Mouse (Mus musculus) thymus, postnatal 0 days (tissue): ENCODE data around the gene Acss1. TPM values are rescaled to one million over a fixed set of nuclear protein-coding genes. Genes with fewer than 3 reads are reported as not detected.

Experiments used
- DNase-seq: peaks from one replicate; pipeline ENCODE4 v3.0.0-alpha.2; 2015; ENCODE audit warnings: low spot score
- polyA plus RNA-seq: library from polyadenylated mRNA; unstranded; fragments of >200 nt; fragmentation: Nextera tagmentation; extraction: Ambion mirVana; gene quantifications from 2 replicates; pipeline ENCODE4 v1.2.1, GENCODE M21; 2015

The Acss1 gene
- polyA plus RNA-seq, 1 experiment from 2014 or later = 25.3 TPM

DNA sequence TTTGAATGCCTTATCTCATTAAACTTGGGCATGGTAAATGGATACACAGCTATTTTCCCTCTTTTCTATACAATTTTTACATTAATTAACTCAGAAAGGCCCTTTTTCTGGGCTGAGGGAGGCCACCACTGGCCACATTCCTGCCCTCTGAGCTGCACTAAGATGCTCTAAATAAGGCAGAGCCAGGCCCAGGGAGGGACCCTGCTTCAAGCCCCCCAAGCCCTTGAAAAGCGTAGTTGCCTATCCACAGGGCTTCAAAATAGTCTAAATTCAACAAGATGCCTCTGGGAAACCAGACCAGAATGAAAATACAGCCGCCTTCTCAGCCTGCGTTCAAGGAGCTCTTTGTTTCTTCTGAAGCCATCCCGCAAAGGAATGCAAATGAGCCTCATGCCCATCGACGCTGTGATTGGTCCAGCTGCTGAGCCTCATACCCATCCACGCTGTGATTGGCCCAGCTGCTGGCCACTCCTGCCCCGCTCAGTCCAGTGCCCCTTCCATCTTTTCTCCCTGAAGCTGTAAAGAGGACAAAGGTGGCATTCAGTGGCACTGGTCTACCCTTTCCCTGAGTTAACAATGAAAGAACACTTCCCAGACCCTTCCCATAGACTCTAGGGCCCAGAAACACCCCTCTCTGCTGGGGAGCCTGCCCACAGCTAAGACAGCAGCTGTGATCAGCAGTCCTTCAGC lies 24.4 kb downstream of the Acss1 start:
- no peak for DNase-seq

- no peak for DNase-seq
Measured at GRCm38 (mm10) chr2:150643166-150643565, 25.1 kb downstream of the Acss1 start.

DNA sequence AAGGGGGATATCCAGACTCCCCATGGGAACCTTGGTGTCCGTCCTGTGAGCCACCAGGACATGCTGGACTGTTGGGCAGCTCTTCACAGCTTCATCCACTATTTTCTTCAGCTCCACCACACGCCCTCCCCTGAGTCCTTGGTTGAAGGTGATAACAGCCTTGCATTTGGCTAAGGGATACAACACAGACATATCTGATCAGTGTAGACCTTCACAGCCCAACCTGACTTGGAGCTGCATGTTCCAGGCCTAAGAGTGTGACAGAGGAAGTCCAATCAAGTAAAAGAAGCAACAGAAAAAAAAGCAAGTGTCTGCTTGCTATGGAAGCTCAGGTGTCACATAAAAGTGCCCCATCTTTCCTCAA lies 29.9 kb downstream of the Acss1 start:
- DNase-seq = no peak

GRCm38 (mm10) chr2:150637702-150638369 lies 30.5 kb downstream of the Acss1 start:
- DNase-seq = no peak

DNA sequence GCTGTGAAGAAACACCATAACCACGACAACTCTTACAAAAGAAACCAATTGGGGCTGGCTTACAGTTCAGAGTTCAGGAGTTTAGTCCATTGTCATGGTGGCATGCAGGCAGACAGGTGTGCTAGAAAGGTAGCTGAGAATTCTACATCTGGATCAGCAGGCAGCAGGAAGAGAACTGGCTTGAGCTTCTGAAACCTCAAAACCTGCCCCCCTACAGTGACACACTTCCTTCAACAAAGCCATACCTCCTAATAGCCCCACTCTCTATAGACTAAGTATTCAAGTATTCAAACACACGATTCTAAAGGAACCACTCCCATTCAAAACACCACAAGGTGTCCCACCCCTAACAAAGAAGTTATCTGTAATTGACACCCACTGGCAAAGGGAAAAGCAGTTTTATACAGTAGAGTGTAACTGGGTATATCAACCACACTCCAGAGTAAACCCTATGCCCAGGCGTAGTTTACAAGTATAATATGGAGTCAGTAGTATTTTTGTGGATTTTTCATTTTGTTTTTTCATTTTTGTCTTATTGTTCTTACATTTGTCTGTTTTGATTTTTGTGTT lies 32.3 kb downstream of the Acss1 start:
- DNase-seq = no peak

GRCm38 (mm10) chr2:150629255-150629654 lies 39.0 kb downstream of the Acss1 start:
- no peak for DNase-seq

DNA sequence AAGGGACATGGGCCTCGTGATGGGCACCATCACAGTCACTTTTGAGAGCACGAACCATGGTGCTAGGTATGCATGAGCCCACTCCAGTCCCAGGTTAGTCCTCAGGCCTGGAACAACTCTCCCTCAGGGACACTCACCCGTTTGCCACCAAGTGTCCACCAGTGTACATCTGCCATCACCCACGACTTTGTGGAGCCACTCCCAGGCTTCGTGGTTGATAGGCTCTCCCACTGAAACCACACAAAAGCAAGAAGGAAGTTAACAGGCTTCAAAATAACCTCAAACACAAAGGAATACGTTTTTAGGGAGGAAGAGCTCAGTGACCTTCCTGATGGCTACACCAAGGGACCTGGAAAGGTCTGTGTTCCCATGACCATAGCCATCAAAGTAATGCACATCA lies 41.2 kb downstream of the Acss1 start:
- DNase-seq = no peak

DNA sequence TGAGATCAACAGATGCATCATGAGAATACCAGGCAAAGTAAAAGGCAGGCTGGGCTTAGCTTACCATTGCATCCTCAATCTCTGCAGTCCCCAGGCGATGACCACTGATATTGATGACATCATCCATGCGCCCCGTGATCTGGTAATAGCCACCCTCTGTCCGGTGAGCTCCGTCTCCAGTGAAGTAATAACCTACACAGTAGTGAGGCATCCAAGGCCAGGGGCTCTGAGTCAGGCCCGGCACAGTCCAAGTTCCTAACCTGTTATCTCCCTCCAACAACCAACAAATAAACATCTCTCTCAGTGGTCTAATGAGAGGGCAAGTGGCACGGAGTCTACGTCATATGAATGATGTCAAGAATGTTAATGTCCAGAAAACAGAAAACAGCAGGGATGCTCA lies 43.4 kb downstream of the Acss1 start:
- DNase-seq = no peak

GRCm38 (mm10) chr2:150623957-150624356 lies 44.3 kb downstream of the Acss1 start:
- no peak for DNase-seq

DNA sequence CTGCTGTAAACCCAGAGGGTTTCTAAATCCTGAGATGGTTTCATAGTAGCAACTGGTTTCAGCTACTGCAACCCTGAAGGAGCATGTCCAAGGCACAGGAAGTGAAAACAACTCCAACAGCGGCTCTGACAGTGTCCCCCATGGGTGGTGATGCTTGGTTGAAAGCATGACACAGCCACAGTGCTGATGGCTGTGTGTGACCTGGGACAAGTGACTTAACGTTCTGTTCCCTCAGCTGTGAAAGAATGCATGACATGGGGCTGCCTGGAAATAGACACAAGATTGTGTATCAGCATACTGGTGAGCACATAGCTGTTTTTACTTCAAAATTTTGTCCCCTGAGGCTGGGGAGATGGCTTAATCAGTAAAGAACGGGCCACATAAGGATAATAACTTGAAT lies 46.6 kb downstream of the Acss1 start:
- DNase-seq = no peak

- DNase-seq = no peak
Measured at GRCm38 (mm10) chr2:150610097-150610496, 58.2 kb downstream of the Acss1 start.

DNA sequence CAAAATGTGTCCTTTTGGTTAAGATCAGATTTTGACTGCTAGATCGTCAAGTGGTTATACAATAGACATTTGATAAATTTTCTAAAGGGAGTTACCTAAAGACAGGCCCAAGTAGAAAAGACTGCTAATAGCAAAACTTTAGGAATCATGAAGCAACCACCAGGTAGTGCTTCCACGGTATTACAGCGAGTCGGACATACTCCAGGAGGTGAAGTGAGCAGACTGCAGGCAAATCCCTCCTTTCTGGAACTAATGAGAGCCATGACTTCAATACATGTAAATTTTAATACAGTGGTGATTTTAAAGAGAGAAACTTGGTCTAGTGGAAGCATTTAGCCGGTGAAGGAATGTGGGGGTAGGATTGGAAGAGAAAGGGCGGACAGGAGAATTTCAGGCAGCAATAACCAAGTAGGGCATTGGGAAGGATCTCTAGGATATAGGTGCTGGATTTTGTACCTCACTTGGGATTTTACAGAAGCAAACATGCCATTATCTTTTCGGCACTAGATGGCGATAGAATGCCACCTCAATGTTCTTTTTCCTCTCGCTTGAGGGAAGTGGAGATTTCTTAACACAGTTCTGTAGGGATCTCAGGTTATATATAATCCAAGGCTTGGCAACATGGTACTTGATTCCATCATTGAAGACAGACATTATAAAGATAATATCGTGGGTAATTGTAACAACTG lies 59.3 kb downstream of the Acss1 start:
- peak; percentile 73 for DNase-seq

- peak; percentile 99 for DNase-seq
Measured at GRCm38 (mm10) chr2:150608087-150608799, 60.1 kb downstream of the Acss1 start, which contains the start of gene Apmap. Gene Apmap (minus strand): TSS chr2:150608567.

GRCm38 (mm10) chr2:150607086-150607485 lies 61.2 kb downstream of the Acss1 start:
- DNase-seq = no peak

DNA sequence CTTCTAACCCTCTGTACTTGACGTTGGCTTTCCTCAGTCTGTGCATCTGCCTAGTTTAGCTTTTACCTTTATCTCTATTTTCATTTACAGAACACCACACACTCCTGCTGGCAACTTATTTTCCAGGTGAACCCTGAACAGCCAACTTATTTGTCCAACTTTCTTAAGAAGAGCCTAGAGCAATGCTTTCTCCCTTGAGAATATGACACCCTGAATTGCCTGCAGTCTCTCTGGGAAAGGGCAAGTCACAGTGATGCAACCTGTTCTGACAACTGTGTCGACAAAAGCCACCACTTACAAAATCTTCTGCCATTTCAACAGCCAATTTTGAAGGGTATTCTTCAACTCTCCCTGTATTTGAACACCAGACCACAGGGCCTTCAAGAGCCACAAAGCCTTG lies 63.5 kb downstream of the Acss1 start:
- no peak for DNase-seq

DNA sequence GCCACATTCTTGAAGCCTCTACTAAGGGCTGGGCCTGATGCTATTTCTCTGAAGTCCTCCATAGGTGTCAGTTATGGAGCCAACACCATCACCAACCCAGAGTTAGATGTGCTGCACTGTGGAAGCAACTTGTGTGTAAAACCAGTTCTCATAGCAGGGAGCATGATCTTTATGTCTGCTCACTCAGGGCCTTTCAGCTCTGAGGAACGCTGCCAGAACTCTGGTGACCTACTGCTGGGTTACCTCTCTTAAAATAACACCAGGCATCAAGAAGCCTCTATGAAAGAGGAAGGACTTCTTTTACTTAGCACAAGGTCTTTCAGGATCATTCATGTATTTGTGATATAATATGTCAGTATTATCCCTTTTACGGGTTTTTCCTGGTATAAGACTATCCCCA lies 66.1 kb downstream of the Acss1 start:
- no peak for DNase-seq

DNA sequence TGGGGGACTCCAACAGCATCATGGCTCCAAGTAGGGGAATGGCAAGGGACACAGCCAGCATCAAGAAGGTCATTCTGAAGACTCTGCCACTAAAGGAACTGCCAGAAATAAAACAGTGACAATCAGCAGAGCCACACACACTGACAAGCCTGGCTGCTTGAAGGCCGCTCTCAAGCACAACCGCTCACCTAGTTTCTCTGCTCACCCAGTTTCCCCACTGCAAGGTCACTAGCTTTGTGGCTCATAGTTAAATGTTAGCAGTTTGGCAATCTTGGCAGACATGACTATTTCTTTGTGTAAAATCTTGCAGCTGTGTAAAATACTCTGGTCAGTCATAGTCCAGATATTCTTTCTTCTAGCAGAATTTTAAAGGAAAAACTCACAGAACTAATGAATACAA lies 68.0 kb downstream of the Acss1 start:
- no peak for DNase-seq

GRCm38 (mm10) chr2:150595411-150596190 lies 72.7 kb downstream of the Acss1 start:
- no peak for DNase-seq

DNA sequence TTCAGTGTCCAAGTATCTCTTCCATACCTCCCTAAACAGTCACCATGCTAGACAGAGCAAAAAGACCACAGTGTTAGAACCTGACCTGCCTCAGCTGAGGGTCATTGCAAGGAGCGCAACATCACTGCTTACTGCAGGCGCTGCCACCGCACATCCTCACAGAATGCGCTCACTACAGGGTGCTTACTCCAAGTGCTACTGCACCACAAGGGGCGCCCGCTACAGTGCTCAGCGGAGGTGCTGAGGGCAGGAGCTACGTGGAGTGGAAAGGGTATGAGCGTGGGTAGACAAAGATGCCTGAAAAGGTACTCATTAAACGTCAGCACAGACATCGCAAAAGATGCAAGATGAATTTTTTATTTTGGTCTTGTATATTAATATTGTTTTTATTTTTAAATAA lies 79.2 kb downstream of the Acss1 start:
- no peak for DNase-seq

GRCm38 (mm10) chr2:150579628-150580027 lies 88.7 kb downstream of the Acss1 start:
- no peak for DNase-seq

DNA sequence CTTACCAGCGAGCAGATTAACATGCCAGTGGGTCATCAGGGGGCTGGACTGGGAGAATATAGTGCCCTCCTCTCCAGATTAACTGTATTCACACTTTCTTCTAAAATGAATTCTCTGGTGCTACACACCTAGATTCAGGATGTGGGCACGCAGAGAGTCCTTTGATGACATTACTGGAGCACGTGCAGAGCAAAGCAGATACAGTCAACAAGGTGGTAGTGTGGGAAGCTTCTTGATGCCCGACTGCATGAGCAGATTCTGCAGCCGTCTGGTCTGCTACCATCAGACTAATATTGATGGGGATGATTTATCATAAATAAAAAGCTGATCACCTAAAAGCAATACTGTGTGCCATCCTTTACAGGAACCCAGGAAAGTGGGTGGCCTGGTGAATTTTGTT lies 89.7 kb downstream of the Acss1 start:
- peak; percentile 83 for DNase-seq
